Mouse (Mus musculus) forebrain, postnatal 0 days (tissue): ENCODE measurements around the gene Ptpro. TPM values are rescaled to one million over a fixed set of nuclear protein-coding genes. Genes with fewer than 3 reads are reported as not detected.

Experiments
- ATAC-seq: fragments of 200-750 bp; cut with Nextera tagmentation; 2 replicates; pipeline ENCODE4 v1.8.0; 2017; ENCODE audit warnings: mild to moderate bottlenecking, moderate library complexity
- DNase-seq: peaks from one replicate; pipeline ENCODE4 v3.0.0-alpha.2; 2015
- H3K27ac ChIP-seq: fragments of 300-500 bp; sonication (generic); 2 replicates; pipeline ENCODE4 v1.5.1; 2014; ENCODE audit warnings: low read depth, mild to moderate bottlenecking, antibody characterized with exemption, low read length, moderate library complexity, mixed read lengths
- H3K27me3 ChIP-seq: fragments of 300-500 bp; sonication (generic); 2 replicates; pipeline ENCODE4 v1.6.1; 2014; ENCODE audit warnings: mild to moderate bottlenecking, low read length, mixed read lengths; ENCODE audit not compliant: insufficient read depth
- H3K36me3 ChIP-seq: fragments of 300-500 bp; sonication (generic); 2 replicates; pipeline ENCODE4 v1.6.1; 2014; ENCODE audit warnings: mild to moderate bottlenecking, moderate library complexity; ENCODE audit not compliant: insufficient read depth
- H3K4me1 ChIP-seq: fragments of 300-500 bp; sonication (generic); 2 replicates; pipeline ENCODE4 v1.6.1; 2014; ENCODE audit warnings: antibody characterized with exemption; ENCODE audit not compliant: insufficient read depth
- H3K4me2 ChIP-seq: fragments of 300-500 bp; sonication (generic); 2 replicates; pipeline ENCODE4 v1.6.1; 2014; ENCODE audit warnings: low read depth, mild to moderate bottlenecking, moderate library complexity
- H3K4me3 ChIP-seq: fragments of 300-500 bp; sonication (generic); 2 replicates; pipeline ENCODE4 v1.5.1; 2014; ENCODE audit warnings: low read depth, low read length, mixed read lengths
- H3K9ac ChIP-seq: fragments of 300-500 bp; sonication (generic); 2 replicates; pipeline ENCODE4 v1.6.1; 2014; ENCODE audit warnings: mild to moderate bottlenecking
- H3K9me3 ChIP-seq: fragments of 300-500 bp; sonication (generic); 2 replicates; pipeline ENCODE4 v1.6.1; 2016; ENCODE audit warnings: low read length
- CTCF ChIP-seq: sonication (generic); IDR thresholded peaks from 2 replicates; pipeline ENCODE4 v1.5.1; 2016; ENCODE audit warnings: antibody characterized with exemption, control low read depth, low read depth
- WGBS: fragments of 180-500 bp; shearing (Covaris S2); extraction: QIAGEN DNeasy Blood & Tissue Kit; methylation state at CpG from one replicate; pipeline ENCODE4 v1.1.7; 2014; 5-methylcytosine and 5-hydroxymethylcytosine counted together
- polyA plus RNA-seq: library from polyadenylated mRNA; unstranded; fragments of >200 nt; fragmentation: Nextera tagmentation; extraction: Ambion mirVana; gene quantifications from 2 replicates; pipeline ENCODE4 v1.2.1, GENCODE M21; 2015
- total RNA-seq: library from RNA; depleted of rRNA; stranded (reverse); fragments of >200 nt; gene quantifications from 2 replicates; pipeline ENCODE4 v1.2.3, GENCODE M21; 2014

Ptpro gene
- total and polyA plus RNA-seq, 2 experiments from 2014 or later = 45.2 to 132 TPM

DNA sequence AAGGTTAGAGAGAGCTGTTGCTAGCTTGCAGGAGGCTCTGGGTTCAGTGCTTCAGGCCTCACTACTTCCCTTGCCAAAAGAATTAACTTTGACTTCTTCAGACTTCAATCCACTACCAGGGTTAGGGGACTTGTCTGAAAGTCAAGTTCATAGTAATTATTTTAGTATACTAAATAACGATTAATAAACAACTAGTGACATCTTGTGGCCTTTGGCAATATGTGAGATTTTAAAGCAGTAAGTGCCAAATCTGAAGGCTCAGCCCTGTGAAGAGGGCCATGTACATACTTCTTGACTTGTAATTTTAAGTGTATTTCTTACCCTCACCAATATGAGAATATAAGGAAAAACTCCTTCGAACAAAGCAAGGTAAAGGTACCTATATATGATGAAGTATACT is 145.2 kb downstream of the Ptpro start:
- Histone ChIP-seq H3K9me3 (no peaks in the 10 kb centered on the region), H3K27ac (no peak overlapping the region), H3K27me3 (no peaks in the 10 kb centered on the region), H3K4me3 (no peak overlapping the region), H3K36me3 (peaks cover 7% of the 10 kb centered on the region), H3K4me1 (no peaks in the 10 kb centered on the region), H3K9ac (no peak overlapping the region), H3K4me2 (no peak overlapping the region)
- DNase-seq (peak; percentile 9), ATAC-seq (peak; percentile 16; the same call in 1 of the 2 replicates)
- TF ChIP-seq CTCF = peak; percentile 46
- 86% methylated on average over 2 of the region's 2 CpGs for WGBS

DNA sequence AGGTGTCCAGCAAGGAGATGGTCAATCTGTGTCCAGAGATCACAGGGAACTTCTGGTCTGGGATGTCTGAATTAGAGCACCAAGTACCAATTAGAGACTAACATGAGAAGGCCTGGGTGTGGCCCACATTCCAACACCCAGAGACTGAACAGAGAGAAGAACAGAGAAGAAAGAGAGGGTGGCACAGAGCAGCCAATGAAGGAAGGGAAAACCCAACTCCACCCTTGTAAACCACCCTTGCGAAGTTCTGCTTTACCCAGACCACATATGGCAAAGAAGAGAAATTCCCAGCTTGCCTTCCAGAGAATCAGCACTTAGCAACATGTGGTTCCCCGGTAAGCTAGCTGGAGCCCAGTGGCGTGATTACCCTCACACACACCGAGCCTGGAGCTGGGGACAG is 152.1 kb downstream of the Ptpro start:
- ATAC-seq (no peak), DNase-seq (no peak)
- Histone ChIP-seq H3K4me1 (no peaks in the 10 kb centered on the region), H3K27ac (no peak overlapping the region), H3K9ac (no peak overlapping the region), H3K36me3 (peaks cover 25% of the 10 kb centered on the region), H3K4me3 (no peak overlapping the region), H3K9me3 (no peaks in the 10 kb centered on the region), H3K4me2 (no peak overlapping the region), H3K27me3 (no peaks in the 10 kb centered on the region)
- no peak for TF ChIP-seq CTCF
- 92% methylated on average over 4 of the region's 4 CpGs for WGBS

- no peak for DNase-seq
- H3K4me1 ChIP-seq = no peaks in the 10 kb centered on the region
- 92% methylated on average over 2 of the region's 2 CpGs for WGBS
- H3K4me3 ChIP-seq = no peak overlapping the region
- ATAC-seq = no peak
- H3K9me3 ChIP-seq = no peaks in the 10 kb centered on the region
- no peak for TF ChIP-seq CTCF
- no peak overlapping the region for H3K4me2 ChIP-seq
- H3K36me3 ChIP-seq = peaks cover 29% of the 10 kb centered on the region
- H3K27ac ChIP-seq = no peak overlapping the region
- H3K27me3 ChIP-seq = no peaks in the 10 kb centered on the region
- no peak overlapping the region for H3K9ac ChIP-seq
These were observed 153.6 kb downstream of the Ptpro start for GRCm38 (mm10) chr6:137405690-137406089.

- H3K4me3 ChIP-seq = no peak overlapping the region
- H3K27me3 ChIP-seq = no peaks in the 10 kb centered on the region
- no peak for TF ChIP-seq CTCF
- peaks cover 11% of the 10 kb centered on the region; the same call in 1 of the 2 replicates for H3K36me3 ChIP-seq
- H3K27ac ChIP-seq = no peak overlapping the region
- H3K9ac ChIP-seq = no peak overlapping the region
- H3K4me1 ChIP-seq = no peaks in the 10 kb centered on the region
- ATAC-seq = no peak
- WGBS = 52% methylated on average over 3 of the region's 3 CpGs
- H3K9me3 ChIP-seq = no peaks in the 10 kb centered on the region
- no peak overlapping the region for H3K4me2 ChIP-seq
- DNase-seq = peak; percentile 10
These were observed 158.4 kb downstream of the Ptpro start for GRCm38 (mm10) chr6:137410510-137410909.

GRCm38 (mm10) chr6:137411901-137412378 is 159.8 kb downstream of the Ptpro start:
- Histone ChIP-seq H3K4me3 (no peak overlapping the region), H3K27ac (peak overlapping the region; percentile 75), H3K9ac (no peak overlapping the region), H3K36me3 (peaks cover 11% of the 10 kb centered on the region; the same call in 1 of the 2 replicates), H3K9me3 (no peaks in the 10 kb centered on the region), H3K4me2 (no peak overlapping the region), H3K4me1 (no peaks in the 10 kb centered on the region), H3K27me3 (no peaks in the 10 kb centered on the region)
- peak; percentile 49; the same call in 1 of the 2 replicates for TF ChIP-seq CTCF
- DNase-seq (peak; percentile 61), ATAC-seq (peak; percentile 80)
- WGBS = 10% methylated on average over 2 of the region's 2 CpGs

GRCm38 (mm10) chr6:137413045-137413444 is 160.9 kb downstream of the Ptpro start:
- no peak overlapping the region for H3K4me3 ChIP-seq
- no peak overlapping the region for H3K9ac ChIP-seq
- H3K27me3 ChIP-seq = no peaks in the 10 kb centered on the region
- WGBS = 84% methylated on average over 2 of the region's 2 CpGs
- no peak for DNase-seq
- peaks cover 14% of the 10 kb centered on the region; the same call in 1 of the 2 replicates for H3K36me3 ChIP-seq
- ATAC-seq = no peak
- TF ChIP-seq CTCF = no peak
- no peaks in the 10 kb centered on the region for H3K9me3 ChIP-seq
- no peak overlapping the region for H3K4me2 ChIP-seq
- no peaks in the 10 kb centered on the region for H3K4me1 ChIP-seq
- no peak overlapping the region for H3K27ac ChIP-seq

DNA sequence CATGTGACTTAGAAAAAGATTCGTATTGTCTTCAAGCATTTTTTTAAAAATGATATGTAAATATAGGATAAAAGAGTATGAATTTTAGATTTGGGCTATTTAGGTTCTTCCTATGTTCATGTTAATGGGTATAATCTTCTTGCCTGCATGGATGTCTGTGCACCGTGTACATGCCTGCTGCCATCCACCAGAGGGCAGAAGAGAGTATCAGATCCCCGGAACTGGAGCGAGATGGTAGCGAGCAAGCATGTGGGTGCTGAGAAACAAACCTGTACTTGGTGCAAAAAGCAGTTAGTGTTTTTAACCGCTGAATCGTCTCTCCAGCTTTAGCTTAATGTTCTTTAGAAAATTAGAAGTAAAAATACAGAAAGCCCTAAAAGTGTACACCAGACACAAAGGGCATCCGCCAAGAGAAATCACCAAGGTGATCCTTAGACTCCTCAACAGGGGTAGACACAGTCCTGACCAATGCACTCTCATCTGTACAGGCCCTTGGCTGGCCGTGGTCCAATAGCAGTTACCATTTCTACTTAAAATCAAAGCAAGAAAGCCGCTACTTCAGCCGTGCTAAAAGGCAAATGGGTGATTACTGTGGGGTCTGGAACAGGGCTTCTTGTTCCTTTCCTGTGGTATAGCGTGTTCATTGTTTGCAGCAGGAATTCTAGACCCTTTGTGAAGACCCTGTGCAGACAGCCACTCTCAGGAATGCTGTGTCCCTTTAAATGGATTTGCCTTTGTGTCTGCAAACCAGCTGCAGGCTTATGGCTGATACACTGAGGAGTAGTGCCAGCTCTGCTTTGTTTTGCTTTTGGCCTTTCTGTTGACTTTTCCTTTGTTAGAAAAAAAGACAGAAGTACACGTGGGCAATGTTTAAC is 162.6 kb downstream of the Ptpro start:
- WGBS = 44% methylated on average over 13 of the region's 13 CpGs
- Histone ChIP-seq H3K9me3 (no peaks in the 10 kb centered on the region), H3K9ac (no peak overlapping the region), H3K27me3 (no peaks in the 10 kb centered on the region), H3K4me2 (no peak overlapping the region), H3K27ac (no peak overlapping the region), H3K36me3 (peaks cover 10% of the 10 kb centered on the region; the same call in 1 of the 2 replicates), H3K4me3 (no peak overlapping the region), H3K4me1 (no peaks in the 10 kb centered on the region)
- TF ChIP-seq CTCF = peak; percentile 82
- ATAC-seq = peak; percentile 72
- DNase-seq = peak; percentile 68
